Mouse (Mus musculus) megakaryocyte-erythroid progenitor cell, adult 5-6 weeks (primary cell): ENCODE results near the gene Gdf10. TPM values are rescaled to one million over a fixed set of nuclear protein-coding genes. Genes with fewer than 3 reads are reported as not detected.

Experiments
- ATAC-seq: replicated peaks from 2 replicates; pipeline ENCODE4 v1.8.0; 2016; ENCODE audit warnings: mild to moderate bottlenecking, inconsistent platforms; ENCODE audit not compliant: severe bottlenecking, poor library complexity, low FRiP score, low TSS enrichment
- total RNA-seq, 2 experiments: library from RNA; stranded (forward) in 1 of 2; stranded (reverse) in 1 of 2; fragments of 200-1000, 215-1000 nt in 1 of 2; fragments of >200 nt in 1 of 2; fragmentation: Nextera tagmentation in 1 of 2; gene quantifications; 2 replicates each; pipeline ENCODE4 v1.2.3; 2014 to 2017

The Gdf10 gene
- total RNA-seq (2014; fragmentation: Nextera tagmentation): not detected in 2 replicates
- total RNA-seq (2017): not detected in 2 replicates

DNA sequence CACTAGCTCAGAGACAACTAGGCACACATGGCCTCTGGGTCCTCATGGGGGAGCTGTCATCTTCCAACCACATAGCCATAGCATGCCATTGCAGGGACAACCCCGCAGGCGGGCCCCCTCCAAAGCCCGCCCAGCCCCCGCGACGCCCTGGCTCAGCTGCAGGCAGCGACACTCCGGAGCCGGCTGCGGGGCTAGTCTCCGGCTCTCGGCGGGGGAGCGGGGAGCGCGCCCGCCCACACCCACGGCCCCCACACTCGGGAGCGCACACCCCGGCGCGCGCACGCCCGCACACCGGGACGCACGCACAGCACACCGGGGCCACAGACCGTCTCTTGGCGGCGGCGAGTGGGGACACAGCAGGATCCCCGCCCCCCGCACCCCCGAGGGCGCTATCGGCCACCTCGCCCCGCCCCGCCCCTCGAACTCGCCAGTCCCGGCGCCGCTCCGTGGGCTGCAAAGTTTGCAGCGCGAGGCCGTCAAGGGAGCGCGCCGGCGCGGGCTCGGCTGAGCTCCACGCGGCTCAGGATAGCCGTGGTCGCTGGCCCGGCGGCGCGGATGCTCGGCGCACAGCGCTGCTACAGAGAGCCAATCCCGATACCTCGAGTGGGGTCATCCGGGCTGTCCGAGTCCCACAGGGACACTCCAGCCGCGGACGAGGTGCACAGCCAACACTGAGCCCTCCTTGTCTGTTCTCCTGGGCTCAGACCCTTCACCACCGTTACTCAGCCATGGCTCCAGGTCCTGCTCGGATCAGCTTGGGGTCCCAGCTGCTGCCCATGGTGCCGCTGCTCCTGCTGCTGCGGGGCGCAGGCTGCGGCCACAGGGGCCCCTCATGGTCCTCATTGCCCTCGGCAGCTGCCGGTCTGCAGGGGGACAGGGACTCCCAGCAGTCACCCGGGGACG is at the start of gene Gdf10:
Gdf10 (plus strand) TSS at position 420 of the 903 bp plus-strand sequence.
- ATAC-seq: no peak

DNA sequence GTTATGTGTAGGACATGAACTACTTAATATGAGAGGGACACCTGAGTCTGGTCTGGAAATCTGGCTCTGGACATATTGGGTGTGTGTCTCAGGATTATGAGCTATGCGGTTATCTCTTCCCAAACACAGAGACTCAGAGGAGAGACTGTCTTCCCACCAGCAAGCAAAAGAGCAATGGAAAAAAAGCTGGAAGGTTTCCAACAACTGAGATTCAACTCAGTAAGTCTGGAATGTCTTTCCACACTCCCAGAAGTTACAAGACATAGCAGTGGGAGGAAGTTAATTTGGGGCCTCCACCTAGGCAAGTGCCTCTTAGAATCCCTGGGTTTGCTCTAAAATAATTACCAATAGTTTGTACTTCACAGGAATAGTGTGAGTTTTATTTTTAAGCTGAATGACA is 44.6 kb upstream of the Gdf10 start:
- no peak for ATAC-seq

DNA sequence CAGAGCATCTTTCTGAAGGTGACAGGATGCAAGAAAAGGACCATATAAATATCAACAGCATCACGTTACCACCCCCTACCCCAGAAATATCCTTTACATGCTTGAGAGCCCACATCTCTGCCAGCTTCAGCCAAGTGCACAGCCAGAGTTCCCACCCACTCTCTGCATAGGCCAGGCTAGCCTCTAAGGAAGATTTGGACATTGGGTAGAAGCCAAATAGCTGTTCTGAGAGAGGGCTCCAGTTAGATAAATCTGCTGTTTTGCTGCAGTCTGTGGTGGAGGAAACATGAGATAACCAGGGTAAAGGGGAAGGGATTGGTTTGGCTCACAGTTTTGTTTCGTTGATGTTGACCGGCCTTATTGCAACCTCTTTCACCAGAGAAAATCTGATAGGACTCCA is 43.2 kb upstream of the Gdf10 start:
- ATAC-seq: no peak

DNA sequence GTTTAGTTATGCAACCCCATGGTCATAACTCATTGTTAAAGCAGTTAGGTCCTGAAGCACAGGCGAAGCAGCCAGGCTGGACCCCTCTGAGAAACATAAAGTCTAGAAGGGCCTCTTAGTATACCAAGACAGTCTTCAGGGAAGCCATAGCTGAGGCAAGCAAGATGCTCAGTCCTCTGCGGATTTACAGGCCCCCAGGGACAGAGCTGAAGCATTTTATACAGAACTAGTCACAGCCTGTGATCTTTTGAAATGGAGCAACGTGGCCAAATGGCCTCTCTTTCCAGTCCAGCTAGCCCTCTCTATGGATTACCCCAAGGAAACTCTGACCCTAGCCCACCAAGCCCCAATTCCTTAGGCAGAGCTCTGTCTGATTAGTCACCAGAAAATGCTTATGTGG is 41.9 kb upstream of the Gdf10 start:
- no peak for ATAC-seq

DNA sequence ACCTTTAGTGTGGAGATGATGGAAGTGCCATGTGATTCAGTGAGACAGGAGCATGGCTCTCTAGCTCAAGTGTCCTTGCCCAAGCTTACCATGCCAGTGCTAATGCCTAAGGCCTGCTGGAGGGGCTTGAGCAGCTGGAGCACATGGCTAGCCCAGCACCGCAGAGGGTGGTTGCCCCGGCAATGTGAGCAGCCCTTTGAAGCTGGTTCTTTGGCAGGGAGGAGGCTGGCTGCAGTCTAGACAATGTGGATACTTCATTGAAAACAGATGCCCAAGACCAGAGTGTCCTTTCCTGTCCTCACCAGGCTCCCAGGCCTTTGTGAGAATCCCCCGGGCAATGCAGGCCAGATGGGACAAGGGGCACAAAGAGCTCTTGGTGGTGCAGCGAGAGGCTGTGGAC is 40.3 kb upstream of the Gdf10 start:
- ATAC-seq: no peak

DNA sequence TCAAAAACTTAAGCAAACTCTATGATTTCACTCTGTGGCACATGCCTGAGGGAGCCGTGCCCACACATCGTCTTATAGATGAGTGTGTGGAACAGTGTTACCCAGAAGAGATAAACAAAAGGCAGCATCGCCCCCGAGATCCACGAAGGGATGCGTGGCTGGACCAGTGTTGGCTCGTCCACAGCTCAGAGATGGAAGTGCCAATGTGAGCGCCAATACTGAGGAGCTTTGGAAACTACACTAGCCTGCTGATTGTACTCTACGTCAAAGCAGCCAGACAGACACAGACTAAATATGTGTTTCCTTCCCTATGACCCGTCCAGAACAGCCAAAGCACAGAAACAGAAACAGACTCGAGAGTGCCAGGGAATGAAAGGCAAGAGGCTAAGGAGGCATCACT is 37.9 kb upstream of the Gdf10 start:
- ATAC-seq: no peak

DNA sequence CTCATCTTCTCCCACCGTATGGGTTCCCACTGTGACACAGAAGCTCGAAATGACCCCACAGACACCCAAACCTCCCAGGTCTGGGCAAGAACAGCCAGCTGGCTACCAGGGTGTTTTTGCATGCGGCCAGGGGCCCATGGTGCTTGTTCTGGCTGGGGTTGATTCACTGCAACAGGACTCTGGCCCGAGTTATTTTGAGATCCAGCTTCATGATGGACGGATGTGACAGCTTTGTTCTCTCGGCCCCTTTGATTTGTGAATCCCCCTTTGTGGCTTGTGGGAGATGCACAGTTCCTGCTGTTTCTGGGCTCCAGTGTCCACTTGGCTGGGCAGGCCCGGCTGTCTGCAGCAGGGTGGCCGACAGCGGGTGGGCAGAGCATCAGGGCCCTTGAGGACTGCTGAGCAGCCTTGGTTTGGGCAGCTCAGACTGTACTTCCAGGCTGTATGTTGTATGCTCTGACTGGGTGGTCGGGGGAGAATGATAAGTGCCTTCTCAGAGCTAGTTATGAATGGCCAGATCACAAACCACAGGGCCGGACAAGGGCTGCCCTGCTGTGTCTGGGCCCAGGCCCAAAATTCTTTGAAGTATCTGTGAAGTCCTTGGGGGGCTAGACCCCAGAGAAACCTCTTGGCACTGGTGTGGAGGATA is 34.9 kb upstream of the Gdf10 start:
- ATAC-seq: no peak

DNA sequence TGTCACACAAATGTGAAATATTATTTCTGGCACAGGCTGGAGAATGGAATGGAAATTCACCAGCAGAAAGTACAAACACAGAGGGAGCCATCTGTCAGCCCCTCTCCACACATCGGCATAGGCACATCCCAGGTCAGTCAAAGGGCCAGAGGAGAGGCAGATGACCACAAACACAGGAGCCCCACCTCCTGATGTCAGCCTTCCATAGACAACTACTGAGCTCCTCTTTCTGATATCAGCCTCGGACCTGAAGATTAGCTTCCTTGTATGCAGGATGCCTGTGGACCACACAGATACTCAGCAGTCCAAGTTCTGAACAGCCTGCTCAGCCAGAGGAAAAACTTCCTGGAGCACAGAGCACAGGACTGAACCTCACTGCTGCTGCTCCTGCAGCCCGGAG is 33.4 kb upstream of the Gdf10 start:
- no peak for ATAC-seq

DNA sequence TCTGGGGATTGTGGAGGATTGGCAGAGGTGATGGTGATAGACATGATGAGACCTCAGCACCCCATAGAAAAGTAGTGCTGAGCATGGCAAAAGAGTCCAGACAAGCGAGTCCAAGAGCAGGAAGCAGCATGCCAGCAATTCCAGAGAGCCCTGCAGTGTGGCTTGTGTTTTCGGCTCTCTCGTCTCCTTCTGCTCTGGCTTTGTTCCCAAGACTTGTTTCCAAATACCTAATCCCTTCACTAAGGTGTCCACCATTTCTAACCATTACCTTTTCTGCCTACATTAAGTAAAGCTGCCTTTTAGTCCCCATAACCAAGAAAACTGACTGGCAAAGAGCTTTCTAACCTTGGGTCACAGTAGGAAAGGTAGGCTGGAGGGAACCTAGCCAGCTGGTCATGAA is 31.9 kb upstream of the Gdf10 start:
- no peak for ATAC-seq

DNA sequence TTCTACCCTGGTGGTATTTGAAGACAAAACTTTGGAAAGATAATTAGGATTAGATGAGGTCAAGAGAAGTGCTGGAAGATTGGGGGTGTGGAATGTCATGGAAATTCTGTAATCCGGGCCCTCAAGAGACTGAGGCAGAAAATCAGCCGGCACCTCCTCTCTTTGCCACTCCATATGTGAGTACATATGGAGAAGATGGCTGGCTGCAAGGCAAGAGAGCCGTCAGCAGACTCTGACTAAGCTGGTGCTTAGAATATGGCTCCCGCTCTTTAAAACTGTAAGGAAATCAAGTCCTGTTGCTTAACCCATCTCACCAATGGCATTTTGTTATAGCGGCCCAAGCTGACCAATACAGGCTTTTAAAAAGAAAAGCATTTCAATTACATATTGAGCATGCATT is 27.6 kb upstream of the Gdf10 start:
- no peak for ATAC-seq

DNA sequence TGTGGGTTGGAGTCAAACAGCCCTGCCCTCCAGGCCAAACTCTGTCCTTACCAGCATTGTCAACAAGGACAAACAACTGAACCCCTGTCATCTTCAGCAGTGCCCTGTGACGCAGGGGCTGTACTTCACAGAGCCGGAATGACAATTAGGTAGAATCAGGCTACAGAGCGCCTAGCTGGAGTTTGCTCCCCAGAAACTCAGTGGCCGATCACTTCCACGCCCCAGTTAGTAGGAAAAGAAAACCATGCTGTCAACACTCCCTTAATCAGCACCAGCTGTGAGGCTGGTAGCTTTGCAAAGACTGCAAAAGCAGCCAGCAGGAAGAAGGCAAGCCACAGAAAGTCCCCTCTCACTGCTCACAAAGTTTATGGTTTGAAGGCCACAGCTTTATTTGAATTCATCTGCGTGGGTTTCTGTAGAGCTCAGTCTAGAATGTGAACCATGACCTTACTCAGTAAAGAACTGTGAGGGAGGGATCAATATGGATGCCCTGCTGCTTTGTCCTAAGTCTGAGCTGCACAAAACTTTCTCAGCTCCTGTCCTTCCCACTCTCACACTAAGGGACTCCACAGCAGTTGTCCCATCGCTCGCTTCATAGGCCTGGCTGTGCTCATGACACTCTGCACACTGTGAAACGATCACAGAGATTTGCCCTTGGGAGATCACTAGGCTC is 26.6 kb upstream of the Gdf10 start:
- no peak for ATAC-seq

DNA sequence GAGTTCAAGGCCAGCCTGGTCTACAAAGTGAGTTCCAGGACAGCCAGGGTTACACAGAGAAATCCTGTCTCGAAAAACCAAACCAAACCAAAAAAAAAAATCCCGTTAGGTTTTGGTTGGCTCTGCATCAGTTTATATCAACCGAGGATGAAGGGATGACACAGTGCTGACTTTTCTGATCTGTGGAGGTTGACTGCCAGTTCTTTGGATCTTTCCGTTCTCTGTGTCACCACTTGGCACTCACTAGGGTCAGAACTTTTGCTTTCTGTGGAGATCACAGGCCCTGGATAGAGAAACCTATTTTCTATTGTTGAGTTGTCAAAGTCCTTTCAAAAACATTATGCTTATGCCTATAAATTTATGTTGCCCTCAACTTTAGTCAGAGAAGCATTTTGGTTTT is 20.6 kb upstream of the Gdf10 start:
- no peak for ATAC-seq

DNA sequence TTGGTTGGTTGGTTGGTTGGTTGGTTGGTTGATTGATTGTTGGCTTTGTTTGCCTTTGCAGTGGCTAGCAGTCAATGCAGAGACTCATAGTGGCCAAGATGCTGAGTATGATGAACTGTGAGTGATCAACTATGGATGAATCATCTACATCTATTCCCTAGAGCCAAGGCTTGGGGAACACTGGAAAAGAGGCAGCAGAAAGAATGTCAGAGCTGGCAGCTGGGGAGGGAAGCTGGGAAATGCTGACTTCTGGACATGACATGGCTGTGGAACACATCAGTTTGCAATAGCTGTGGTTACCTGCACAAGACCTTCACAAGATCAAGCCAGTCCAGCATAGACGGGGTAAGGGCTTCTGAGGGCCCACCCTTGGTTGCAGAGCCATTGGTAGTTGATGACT is 20.2 kb upstream of the Gdf10 start:
- no peak for ATAC-seq

DNA sequence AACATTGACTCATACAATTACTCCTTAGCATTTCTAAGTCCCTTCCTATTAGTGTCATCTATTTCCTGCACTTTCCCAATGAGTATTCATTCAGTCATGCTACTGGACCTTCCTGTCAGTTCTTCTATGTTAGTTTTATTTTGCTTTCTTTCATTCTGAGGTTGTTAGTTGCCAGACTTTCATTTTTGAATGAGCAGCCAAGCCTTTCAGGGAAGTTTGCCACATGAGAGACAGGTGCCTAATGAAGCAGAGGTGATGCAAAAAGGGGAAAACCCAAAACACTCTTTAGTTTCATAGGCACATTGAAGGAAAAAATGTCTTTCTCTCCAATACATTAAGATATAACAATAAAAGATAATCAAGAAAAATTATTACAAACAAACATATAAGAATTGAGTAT is 18.5 kb upstream of the Gdf10 start:
- ATAC-seq: no peak

DNA sequence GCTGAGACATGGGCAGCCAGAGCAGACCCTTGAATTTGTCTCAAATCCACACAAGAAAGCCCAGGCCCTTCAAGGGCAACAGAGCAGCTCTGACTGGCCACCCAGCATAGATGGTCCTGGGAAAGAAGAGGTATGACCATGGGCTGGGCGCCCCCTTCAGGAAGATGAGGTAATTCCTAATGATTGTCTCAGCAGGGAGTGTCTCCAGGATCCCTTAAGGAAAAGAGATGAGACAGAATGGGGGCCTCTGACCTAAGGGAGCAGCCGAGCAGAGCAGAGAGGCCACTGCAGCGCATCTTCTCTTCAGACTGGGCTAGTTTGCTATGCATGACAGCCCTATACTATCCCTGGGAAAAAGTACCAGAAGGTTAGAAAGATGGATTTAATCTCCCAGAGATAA is 9.7 kb upstream of the Gdf10 start:
- no peak for ATAC-seq

DNA sequence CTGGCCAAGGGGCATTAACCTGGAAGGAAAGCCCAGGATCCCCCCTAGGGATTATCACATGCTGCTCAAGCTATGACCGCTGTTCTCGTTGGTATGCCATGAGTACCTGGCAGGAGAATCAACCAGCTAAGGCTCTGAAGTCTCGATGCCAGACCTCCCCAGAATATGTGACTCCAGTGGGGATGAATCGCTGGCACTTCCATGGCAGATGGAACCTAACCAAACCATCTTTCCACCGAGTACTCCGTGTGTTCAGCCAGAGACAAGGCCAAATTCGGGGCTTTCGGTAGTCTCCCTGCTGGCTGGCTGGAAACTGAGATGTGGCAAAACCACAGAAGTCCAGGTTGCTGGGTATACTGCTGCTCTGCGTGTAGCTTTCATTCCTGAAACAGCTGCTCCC is 9.2 kb upstream of the Gdf10 start:
- ATAC-seq: no peak

DNA sequence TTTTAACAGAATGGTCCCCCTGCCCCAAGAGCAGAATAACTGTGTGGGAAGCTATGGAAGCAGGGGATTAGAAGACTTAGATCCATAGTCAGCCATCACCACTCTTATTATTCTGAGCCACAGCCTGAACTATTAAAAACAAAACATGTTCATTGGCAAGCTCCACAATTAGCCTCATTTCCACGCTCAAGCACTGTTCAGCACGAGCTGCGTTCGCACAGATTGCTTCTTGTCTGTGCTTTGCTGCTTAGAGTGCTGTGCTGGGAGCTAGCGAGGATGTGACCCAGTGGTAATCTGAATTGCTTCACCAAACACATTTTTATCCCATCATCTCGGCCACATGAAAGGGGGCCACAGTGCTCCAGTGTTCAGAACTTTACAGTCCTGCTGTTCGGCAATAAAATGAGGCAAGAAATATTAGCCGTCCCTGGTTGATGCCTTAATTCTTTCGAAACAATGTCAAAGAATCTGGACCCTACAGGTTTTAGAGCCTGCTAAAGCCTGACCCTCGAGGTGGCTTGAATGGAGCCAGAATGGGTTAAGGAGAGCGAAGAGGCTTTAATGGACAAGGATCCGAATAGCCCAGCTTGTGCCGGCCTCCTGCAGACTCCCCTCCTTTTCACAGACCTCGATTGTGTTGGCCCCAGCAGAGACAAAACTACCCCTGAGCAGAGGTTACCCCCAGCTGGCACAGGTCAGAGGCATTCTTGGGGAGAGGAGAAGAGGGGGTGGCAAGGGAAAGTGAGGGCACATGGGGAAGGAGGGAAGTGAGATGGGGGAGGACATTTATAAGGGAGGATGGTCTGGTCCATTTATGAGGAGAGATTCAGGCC is 2.4 kb upstream of the Gdf10 start:
- no peak for ATAC-seq

DNA sequence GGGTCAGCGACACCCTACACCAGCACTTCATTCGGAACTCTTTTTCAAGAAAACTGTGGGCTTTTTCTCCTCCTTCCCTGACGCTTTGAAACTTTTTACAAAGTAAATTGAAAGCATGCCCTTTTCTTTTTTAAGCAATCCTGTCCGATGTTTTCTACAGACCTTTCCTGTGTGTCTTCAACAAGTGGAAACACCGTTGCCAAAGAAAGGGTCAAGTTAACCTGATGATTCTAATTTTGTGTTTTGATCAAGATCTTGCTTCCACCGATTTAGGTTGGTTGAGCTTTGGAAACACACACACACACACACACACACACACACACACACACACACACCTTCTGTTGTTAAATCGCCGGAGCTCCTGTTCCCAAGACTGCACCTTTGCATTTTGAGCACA is 618 bp upstream of the Gdf10 start:
- ATAC-seq: no peak

DNA sequence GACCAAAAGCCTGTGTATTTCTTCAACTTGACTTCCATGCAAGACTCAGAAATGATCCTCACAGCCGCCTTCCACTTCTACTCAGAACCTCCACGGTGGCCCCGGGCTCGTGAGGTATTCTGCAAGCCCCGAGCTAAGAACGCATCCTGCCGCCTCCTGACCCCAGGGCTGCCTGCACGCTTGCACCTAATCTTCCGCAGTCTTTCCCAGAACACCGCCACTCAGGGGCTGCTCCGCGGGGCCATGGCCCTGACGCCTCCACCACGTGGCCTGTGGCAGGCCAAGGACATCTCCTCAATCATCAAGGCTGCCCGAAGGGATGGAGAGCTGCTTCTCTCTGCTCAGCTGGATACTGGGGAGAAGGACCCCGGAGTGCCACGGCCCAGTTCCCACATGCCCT is 8.5 kb downstream of the Gdf10 start:
- no peak for ATAC-seq
